Mouse (Mus musculus) lung, adult 2 months (tissue): Measurements from ENCODE around the gene Gm3776.
A peak's percentile ranks its signal among the peaks of the same experiment; 100 is the strongest.
"Not testable (repeated sequence)": the region's sequence is repeated elsewhere in the genome, so short reads cannot be mapped to it uniquely, and the experiment has no call there.

ENCODE experiments used
- CTCF ChIP-seq: fragments of 200-500 bp; IDR thresholded peaks from 2 replicates; pipeline ENCODE4 v1.5.1; 2011; ENCODE audit warnings: mild to moderate bottlenecking, low read length, control low read depth; ENCODE audit not compliant: insufficient read depth
- POLR2A ChIP-seq: fragments of 200-500 bp; IDR thresholded peaks from 2 replicates; pipeline ENCODE4 v1.6.1; 2011; ENCODE audit warnings: low read depth, mild to moderate bottlenecking, control low read depth, low read length, borderline replicate concordance; ENCODE audit errors: extremely low read depth

- not testable (repeated sequence) for TF ChIP-seq POLR2A
- TF ChIP-seq CTCF: 0 out of 2 replicates have a peak, but pooled peaks have one; percentile 12
Measured at GRCm38 (mm10) chr9:78259688-78260087, 2.8 kb downstream of the Gm3776 start.
